Mouse (Mus musculus) olfactory bulb, adult 2 months (tissue): ENCODE results near the gene Zfp536.

Experiments
- CTCF ChIP-seq: fragments of 200-500 bp; IDR thresholded peaks from 2 replicates; pipeline ENCODE4 v1.5.1; 2012; ENCODE audit warnings: low read depth, mild to moderate bottlenecking, low read length, moderate library complexity; ENCODE audit not compliant: insufficient read depth
- POLR2A ChIP-seq: fragments of 200-500 bp; IDR thresholded peaks from 2 replicates; pipeline ENCODE4 v1.6.1; 2012; ENCODE audit warnings: mild to moderate bottlenecking, low read depth, low read length, moderate library complexity; ENCODE audit not compliant: insufficient read depth

DNA sequence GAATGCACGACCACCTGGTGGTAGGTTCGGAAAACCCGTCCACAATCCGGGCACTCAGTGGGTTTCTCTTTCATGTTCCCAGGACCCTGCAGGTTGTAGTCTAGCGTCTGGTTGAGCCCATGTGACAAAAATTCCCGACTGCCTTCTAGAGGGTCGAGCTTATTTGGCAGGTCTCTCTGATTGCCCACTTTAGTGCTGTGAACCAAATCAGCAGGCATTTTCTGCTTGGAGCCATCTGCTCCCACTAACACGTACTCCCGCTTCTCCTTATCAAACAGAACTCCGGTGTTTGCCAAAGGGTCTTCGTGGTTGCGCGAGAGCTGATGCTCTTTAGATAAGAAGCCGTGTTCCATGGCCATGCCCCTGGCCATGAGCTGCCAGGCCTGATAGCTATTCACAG lies 205.4 kb downstream of the Zfp536 start:
- no peak for TF ChIP-seq POLR2A
- no peak for TF ChIP-seq CTCF
